Mouse (Mus musculus) limb, embryonic 14.5 days (tissue): ENCODE results near the gene Morn4. TPM values are rescaled to one million over a fixed set of nuclear protein-coding genes. Genes with fewer than 3 reads are reported as not detected.
A peak's percentile ranks its signal among the peaks of the same experiment; 100 is the strongest.

Experiments
- ATAC-seq: fragments of 200-750 bp; cut with Nextera tagmentation; 2 replicates; pipeline ENCODE4 v1.8.0; 2017; ENCODE audit warnings: low read depth, moderate number of reproducible peaks, moderate TSS enrichment; ENCODE audit not compliant: low FRiP score
- DNase-seq: peaks from one replicate; pipeline ENCODE4 v3.0.0-alpha.2; 2015; ENCODE audit warnings: low spot score
- H3K27ac ChIP-seq: fragments of 300-500 bp; sonication (generic); replicated peaks from 2 replicates; pipeline ENCODE4 v1.5.1; 2014; ENCODE audit warnings: low read depth, mild to moderate bottlenecking, low read length, moderate library complexity, mixed read lengths
- H3K27me3 ChIP-seq: fragments of 300-500 bp; sonication (generic); 2 replicates; pipeline ENCODE4 v1.6.1; 2014; ENCODE audit warnings: low read length, mixed read lengths; ENCODE audit not compliant: control insufficient read depth, insufficient read depth
- H3K36me3 ChIP-seq: fragments of 300-500 bp; sonication (generic); 2 replicates; pipeline ENCODE4 v1.6.1; 2014; ENCODE audit warnings: mild to moderate bottlenecking, low read length, moderate library complexity, mixed read lengths; ENCODE audit not compliant: control insufficient read depth, insufficient read depth
- H3K4me1 ChIP-seq: fragments of 300-500 bp; sonication (generic); 2 replicates; pipeline ENCODE4 v1.6.1; 2014; ENCODE audit warnings: antibody characterized with exemption, low read length, mixed read lengths; ENCODE audit not compliant: control insufficient read depth, insufficient read depth
- H3K4me2 ChIP-seq: fragments of 300-500 bp; sonication (generic); replicated peaks from 2 replicates; pipeline ENCODE4 v1.6.1; 2014; ENCODE audit warnings: low read depth, mild to moderate bottlenecking, low read length, moderate library complexity; ENCODE audit not compliant: severe bottlenecking
- H3K4me3 ChIP-seq: fragments of 300-500 bp; sonication (generic); replicated peaks from 2 replicates; pipeline ENCODE4 v1.5.1; 2014; ENCODE audit warnings: low read length
- H3K9ac ChIP-seq: fragments of 300-500 bp; sonication (generic); 2 replicates; pipeline ENCODE4 v1.6.1; 2014; ENCODE audit warnings: mild to moderate bottlenecking, low read depth, low read length, moderate library complexity; ENCODE audit not compliant: severe bottlenecking
- H3K9me3 ChIP-seq: fragments of 300-500 bp; sonication (generic); 2 replicates; pipeline ENCODE4 v1.6.1; 2016; ENCODE audit warnings: low read length; ENCODE audit not compliant: control insufficient read depth
- POLR2A ChIP-seq: fragments of 200-500 bp; IDR thresholded peaks from 2 replicates; pipeline ENCODE4 v1.8.0; 2012; ENCODE audit warnings: inconsistent platforms, mild to moderate bottlenecking, moderate library complexity, borderline replicate concordance; ENCODE audit not compliant: insufficient read depth, insufficient read length; ENCODE audit errors: extremely low read depth
- WGBS: fragments of 180-500 bp; shearing (Covaris S2); extraction: QIAGEN DNeasy Blood & Tissue Kit; methylation state at CpG from one replicate; pipeline ENCODE4 v1.1.7; 2014; 5-methylcytosine and 5-hydroxymethylcytosine counted together
- polyA plus RNA-seq, 2 experiments: library from polyadenylated mRNA; depleted of rRNA in 1 of 2; stranded (reverse) in 1 of 2; unstranded in 1 of 2; fragments of >200 nt; fragmentation: Nextera tagmentation in 1 of 2; extraction: Ambion mirVana in 1 of 2; gene quantifications; 2 replicates each; pipeline versions ENCODE4 v1.2.1 to v1.2.3; 2012 to 2014

Gene Morn4
- polyA plus RNA-seq, 2 experiments = 20.0 to 22.8 TPM

GRCm38 (mm10) chr19:42043988-42044387, 42.2 kb downstream of the Morn4 start:
- Histone ChIP-seq H3K9ac (no peak overlapping the region), H3K4me2 (no peak overlapping the region), H3K4me1 (peaks cover 5% of the 10 kb centered on the region), H3K9me3 (no peaks in the 10 kb centered on the region), H3K27ac (no peak overlapping the region), H3K4me3 (no peak overlapping the region), H3K36me3 (no peaks in the 10 kb centered on the region), H3K27me3 (no peaks in the 10 kb centered on the region)
- DNase-seq (no peak), ATAC-seq (no peak)
- no peak for TF ChIP-seq POLR2A
- 97% methylated on average over 6 of the region's 6 CpGs for WGBS

- 91% methylated on average over 12 of the region's 12 CpGs for WGBS
- TF ChIP-seq POLR2A = no peak
- no peak for ATAC-seq
- Histone ChIP-seq H3K4me2 (no peak overlapping the region), H3K9me3 (no peaks in the 10 kb centered on the region), H3K27me3 (no peaks in the 10 kb centered on the region), H3K9ac (no peak overlapping the region), H3K4me3 (no peak overlapping the region), H3K36me3 (peaks cover 10% of the 10 kb centered on the region; the same call in 1 of the 2 replicates), H3K27ac (no peak overlapping the region), H3K4me1 (peaks cover 18% of the 10 kb centered on the region; the same call in 1 of the 2 replicates)
- no peak for DNase-seq
Measured at GRCm38 (mm10) chr19:42038310-42038709, 47.8 kb downstream of the Morn4 start.

DNA sequence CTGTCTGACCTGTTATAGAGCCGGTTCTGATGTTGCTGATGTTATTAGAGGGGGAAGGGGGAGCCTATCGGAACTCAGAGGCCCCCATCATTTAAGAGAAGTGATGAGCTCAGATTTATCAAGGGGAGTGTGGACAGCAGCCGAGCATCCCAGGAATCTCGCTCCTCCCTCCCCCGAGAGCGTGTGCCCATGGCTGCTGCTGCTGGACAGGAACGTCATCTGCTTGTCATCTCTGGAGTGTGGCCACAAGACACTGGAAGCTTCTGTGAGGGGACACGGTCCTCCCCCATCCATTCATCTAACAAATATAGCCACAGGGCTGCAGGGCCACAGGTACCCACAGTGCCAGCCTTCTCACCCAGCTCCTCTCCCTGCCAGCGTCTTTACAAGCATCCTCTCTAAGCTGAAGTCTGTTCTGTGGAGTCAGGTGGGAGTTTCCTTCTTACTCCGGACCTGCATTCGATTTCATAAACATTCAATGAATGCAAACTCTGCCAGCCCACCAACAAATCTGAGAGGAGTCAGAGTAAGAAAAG, 48.9 kb downstream of the Morn4 start:
- Histone ChIP-seq H3K4me1 (peaks cover 18% of the 10 kb centered on the region; the same call in 1 of the 2 replicates), H3K9me3 (no peaks in the 10 kb centered on the region), H3K36me3 (peaks cover 10% of the 10 kb centered on the region; the same call in 1 of the 2 replicates), H3K9ac (no peak overlapping the region), H3K4me3 (no peak overlapping the region), H3K4me2 (no peak overlapping the region), H3K27me3 (no peaks in the 10 kb centered on the region), H3K27ac (no peak overlapping the region)
- ATAC-seq (no peak), DNase-seq (no peak)
- 63% methylated on average over 11 of the region's 11 CpGs for WGBS
- TF ChIP-seq POLR2A = no peak

DNA sequence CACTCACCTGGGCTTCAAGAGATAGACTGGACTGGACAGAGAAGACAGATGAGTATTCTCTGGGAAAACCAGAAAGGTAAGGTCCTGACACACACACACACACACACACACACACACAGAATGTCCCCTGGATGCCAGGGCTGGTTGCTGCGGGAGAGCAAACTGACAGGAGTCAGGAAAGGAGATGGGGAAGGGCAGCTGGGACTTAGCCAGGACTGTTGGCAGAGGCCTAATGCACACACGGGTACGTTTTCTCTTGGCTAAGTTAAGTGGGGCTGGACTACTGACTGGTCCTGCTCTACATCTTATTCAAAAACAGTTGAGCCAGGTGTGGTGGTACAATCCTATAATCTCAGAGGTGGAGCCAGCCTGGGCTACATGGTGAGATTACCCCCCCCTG, 49.8 kb downstream of the Morn4 start:
- Histone ChIP-seq H3K4me1 (peaks cover 18% of the 10 kb centered on the region; the same call in 1 of the 2 replicates), H3K4me2 (no peak overlapping the region), H3K9ac (no peak overlapping the region), H3K9me3 (no peaks in the 10 kb centered on the region), H3K27me3 (no peaks in the 10 kb centered on the region), H3K4me3 (no peak overlapping the region), H3K36me3 (peaks cover 10% of the 10 kb centered on the region; the same call in 1 of the 2 replicates), H3K27ac (no peak overlapping the region)
- TF ChIP-seq POLR2A = no peak
- 90% methylated on average over 3 of the region's 3 CpGs for WGBS
- DNase-seq (no peak), ATAC-seq (no peak)

GRCm38 (mm10) chr19:42035456-42036248, 50.5 kb downstream of the Morn4 start, which contains the start of gene Ankrd2:
Ankrd2 (plus strand) TSS chr19:42036000.
- H3K9ac ChIP-seq = no peak within 1 kb of the TSS
- WGBS = 65% methylated on average over 19 of the region's 19 CpGs
- H3K27me3 ChIP-seq = no peaks in the 10 kb centered on the region
- H3K36me3 ChIP-seq = peaks cover 10% of the 10 kb centered on the region; the same call in 1 of the 2 replicates
- TF ChIP-seq POLR2A = no peak
- H3K27ac ChIP-seq = peak within 1 kb of the TSS; percentile 48
- DNase-seq = peak; percentile 66
- peak; percentile 51 for ATAC-seq
- H3K9me3 ChIP-seq = no peaks in the 10 kb centered on the region
- H3K4me2 ChIP-seq = no peak within 1 kb of the TSS
- peaks cover 18% of the 10 kb centered on the region; the same call in 1 of the 2 replicates for H3K4me1 ChIP-seq
- no peak within 1 kb of the TSS for H3K4me3 ChIP-seq
